Mouse (Mus musculus): Measurements from ENCODE around the gene Atp5g2. TPM values are rescaled to one million over a fixed set of nuclear protein-coding genes. Genes with fewer than 3 reads are reported as not detected.
A peak's percentile ranks its signal among the peaks of the same experiment; 100 is the strongest.

The Atp5g2 gene
- polyA plus RNA-seq (2014; fragmentation: Nextera tagmentation; extraction: Ambion mirVana), result 81.3 and 87.4 TPM in 2 replicates

GRCm38 (mm10) chr15:102672215-102673071 lies at the start of gene Atp5g2:
TSS of gene Atp5g2 (minus strand) at chr15:102672352.
- Histone ChIP-seq H3K4me3 (ENCODE audit: low read depth, low read length) (peak within 1 kb of the TSS; percentile 42), H3K4me1 (replicated peaks; ENCODE audit: control insufficient read depth, insufficient read depth, low read length) (peaks cover 28% of the 10 kb centered on the region), H3K9me3 (ENCODE audit: control insufficient read depth, low read length) (no peaks in the 10 kb centered on the region), H3K4me2 (ENCODE audit: low read length) (peak within 1 kb of the TSS; percentile 76), H3K27ac (ENCODE audit: low read depth) (peak within 1 kb of the TSS; percentile 100), H3K9ac (ENCODE audit: low read length) (peak within 1 kb of the TSS; percentile 85), H3K27me3 (replicated peaks; ENCODE audit: control insufficient read depth, insufficient read depth, low read length) (no peaks in the 10 kb centered on the region), H3K36me3 (ENCODE audit: control insufficient read depth, insufficient read depth, low read length) (peaks cover 22% of the 10 kb centered on the region)
- 3% methylated on average over 37 of the region's 37 CpGs for WGBS
- DNase-seq (ENCODE audit: low spot score) (peak; percentile 83), ATAC-seq (replicated peaks; ENCODE audit: low FRiP score, low TSS enrichment, low read depth) (no peak)

GRCm38 (mm10) chr15:102721016-102721898 lies 49.1 kb upstream of the Atp5g2 start:
- 17% methylated on average over 14 of the region's 14 CpGs for WGBS
- Histone ChIP-seq H3K9ac (ENCODE audit: low read length) (peak overlapping the region; percentile 52), H3K9me3 (ENCODE audit: control insufficient read depth, low read length) (no peaks in the 10 kb centered on the region), H3K4me3 (ENCODE audit: low read depth, low read length) (peak overlapping the region; percentile 62), H3K27ac (ENCODE audit: low read depth) (no peak overlapping the region), H3K36me3 (ENCODE audit: control insufficient read depth, insufficient read depth, low read length) (peaks cover 22% of the 10 kb centered on the region), H3K27me3 (replicated peaks; ENCODE audit: control insufficient read depth, insufficient read depth, low read length) (no peaks in the 10 kb centered on the region), H3K4me2 (ENCODE audit: low read length) (peak overlapping the region; percentile 58), H3K4me1 (replicated peaks; ENCODE audit: control insufficient read depth, insufficient read depth, low read length) (peaks cover 4% of the 10 kb centered on the region; the same call in 1 of the 2 replicates)
- ATAC-seq (replicated peaks; ENCODE audit: low FRiP score, low TSS enrichment, low read depth) (no peak), DNase-seq (ENCODE audit: low spot score) (no peak)

GRCm38 (mm10) chr15:102716132-102716531 lies 44.0 kb upstream of the Atp5g2 start:
- no peak overlapping the region for H3K9ac ChIP-seq (ENCODE audit: low read length)
- no peak overlapping the region for H3K4me2 ChIP-seq (ENCODE audit: low read length)
- no peak for DNase-seq (ENCODE audit: low spot score)
- ATAC-seq (replicated peaks; ENCODE audit: low FRiP score, low TSS enrichment, low read depth), result no peak
- peaks cover 67% of the 10 kb centered on the region for H3K36me3 ChIP-seq (ENCODE audit: control insufficient read depth, insufficient read depth, low read length)
- 0 out of 2 replicates have a peak, but pooled peaks cover 3% of the 10 kb centered on the region for H3K4me1 ChIP-seq (replicated peaks; ENCODE audit: control insufficient read depth, insufficient read depth, low read length)
- no peak overlapping the region for H3K4me3 ChIP-seq (ENCODE audit: low read depth, low read length)
- H3K9me3 ChIP-seq (ENCODE audit: control insufficient read depth, low read length), result no peaks in the 10 kb centered on the region
- WGBS, result 56% methylated on average over 12 of the region's 12 CpGs
- no peak overlapping the region for H3K27ac ChIP-seq (ENCODE audit: low read depth)
- H3K27me3 ChIP-seq (replicated peaks; ENCODE audit: control insufficient read depth, insufficient read depth, low read length), result no peaks in the 10 kb centered on the region

- H3K27me3 ChIP-seq (replicated peaks; ENCODE audit: control insufficient read depth, insufficient read depth, low read length), result no peaks in the 10 kb centered on the region
- no peak for ATAC-seq (replicated peaks; ENCODE audit: low FRiP score, low TSS enrichment, low read depth)
- H3K27ac ChIP-seq (ENCODE audit: low read depth), result no peak overlapping the region
- peaks cover 55% of the 10 kb centered on the region for H3K36me3 ChIP-seq (ENCODE audit: control insufficient read depth, insufficient read depth, low read length)
- WGBS, result 62% methylated on average over 6 of the region's 6 CpGs
- no peak overlapping the region for H3K4me2 ChIP-seq (ENCODE audit: low read length)
- H3K9ac ChIP-seq (ENCODE audit: low read length), result no peak overlapping the region
- H3K9me3 ChIP-seq (ENCODE audit: control insufficient read depth, low read length), result no peaks in the 10 kb centered on the region
- no peaks in the 10 kb centered on the region for H3K4me1 ChIP-seq (replicated peaks; ENCODE audit: control insufficient read depth, insufficient read depth, low read length)
- H3K4me3 ChIP-seq (ENCODE audit: low read depth, low read length), result no peak overlapping the region
- no peak for DNase-seq (ENCODE audit: low spot score)
Observed at GRCm38 (mm10) chr15:102707736-102708269, 35.7 kb upstream of the Atp5g2 start.

- peaks cover 38% of the 10 kb centered on the region for H3K36me3 ChIP-seq (ENCODE audit: control insufficient read depth, insufficient read depth, low read length)
- DNase-seq (ENCODE audit: low spot score) (no peak), ATAC-seq (replicated peaks; ENCODE audit: low FRiP score, low TSS enrichment, low read depth) (no peak)
- no peaks in the 10 kb centered on the region for H3K4me1 ChIP-seq (replicated peaks; ENCODE audit: control insufficient read depth, insufficient read depth, low read length)
- no peak overlapping the region for H3K9ac ChIP-seq (ENCODE audit: low read length)
- H3K27me3 ChIP-seq (replicated peaks; ENCODE audit: control insufficient read depth, insufficient read depth, low read length), result no peaks in the 10 kb centered on the region
- 78% methylated on average over 7 of the region's 7 CpGs for WGBS
- H3K9me3 ChIP-seq (ENCODE audit: control insufficient read depth, low read length), result no peaks in the 10 kb centered on the region
- no peak overlapping the region for H3K4me2 ChIP-seq (ENCODE audit: low read length)
- H3K4me3 ChIP-seq (ENCODE audit: low read depth, low read length), result no peak overlapping the region
- no peak overlapping the region for H3K27ac ChIP-seq (ENCODE audit: low read depth)
Observed at GRCm38 (mm10) chr15:102705923-102706503, 33.9 kb upstream of the Atp5g2 start.

GRCm38 (mm10) chr15:102705226-102705894 lies 33.2 kb upstream of the Atp5g2 start:
- no peak for DNase-seq (ENCODE audit: low spot score)
- no peaks in the 10 kb centered on the region for H3K4me1 ChIP-seq (replicated peaks; ENCODE audit: control insufficient read depth, insufficient read depth, low read length)
- WGBS, result 39% methylated on average over 9 of the region's 9 CpGs

GRCm38 (mm10) chr15:102704806-102705205 lies 32.7 kb upstream of the Atp5g2 start:
- no peak overlapping the region for H3K4me3 ChIP-seq (ENCODE audit: low read depth, low read length)
- no peaks in the 10 kb centered on the region for H3K4me1 ChIP-seq (replicated peaks; ENCODE audit: control insufficient read depth, insufficient read depth, low read length)
- 61% methylated on average over 5 of the region's 5 CpGs for WGBS
- DNase-seq (ENCODE audit: low spot score), result no peak
- H3K4me2 ChIP-seq (ENCODE audit: low read length), result no peak overlapping the region
- peaks cover 27% of the 10 kb centered on the region for H3K36me3 ChIP-seq (ENCODE audit: control insufficient read depth, insufficient read depth, low read length)
- H3K27me3 ChIP-seq (replicated peaks; ENCODE audit: control insufficient read depth, insufficient read depth, low read length), result no peaks in the 10 kb centered on the region
- no peak for ATAC-seq (replicated peaks; ENCODE audit: low FRiP score, low TSS enrichment, low read depth)
- H3K9ac ChIP-seq (ENCODE audit: low read length), result no peak overlapping the region
- H3K27ac ChIP-seq (ENCODE audit: low read depth), result no peak overlapping the region
- H3K9me3 ChIP-seq (ENCODE audit: control insufficient read depth, low read length), result no peaks in the 10 kb centered on the region

More at GRCm38 (mm10) chr15:102705226-102705894, 33.2 kb upstream of the Atp5g2 start:
- H3K4me3 ChIP-seq (ENCODE audit: low read depth, low read length), result no peak overlapping the region
- no peak overlapping the region for H3K4me2 ChIP-seq (ENCODE audit: low read length)
- 0 out of 2 replicates have a peak, but pooled peaks have one; percentile 38 for ATAC-seq (replicated peaks; ENCODE audit: low FRiP score, low TSS enrichment, low read depth)
- H3K27me3 ChIP-seq (replicated peaks; ENCODE audit: control insufficient read depth, insufficient read depth, low read length), result no peaks in the 10 kb centered on the region
- no peaks in the 10 kb centered on the region for H3K9me3 ChIP-seq (ENCODE audit: control insufficient read depth, low read length)
- no peak overlapping the region for H3K27ac ChIP-seq (ENCODE audit: low read depth)
- no peak overlapping the region for H3K9ac ChIP-seq (ENCODE audit: low read length)
- peaks cover 31% of the 10 kb centered on the region for H3K36me3 ChIP-seq (ENCODE audit: control insufficient read depth, insufficient read depth, low read length)

All from intestine, embryonic 14.5 days (tissue).